Mouse (Mus musculus) heart, adult 11 months (tissue): ENCODE measurements around the gene Ldhb.
"Not testable (repeated sequence)": the region's sequence is repeated elsewhere in the genome, so short reads cannot be mapped to it uniquely, and the experiment has no call there.

Experiments
- DNase-seq: peaks from one replicate; pipeline ENCODE4 v3.0.0; 2022

Ldhb gene

DNA sequence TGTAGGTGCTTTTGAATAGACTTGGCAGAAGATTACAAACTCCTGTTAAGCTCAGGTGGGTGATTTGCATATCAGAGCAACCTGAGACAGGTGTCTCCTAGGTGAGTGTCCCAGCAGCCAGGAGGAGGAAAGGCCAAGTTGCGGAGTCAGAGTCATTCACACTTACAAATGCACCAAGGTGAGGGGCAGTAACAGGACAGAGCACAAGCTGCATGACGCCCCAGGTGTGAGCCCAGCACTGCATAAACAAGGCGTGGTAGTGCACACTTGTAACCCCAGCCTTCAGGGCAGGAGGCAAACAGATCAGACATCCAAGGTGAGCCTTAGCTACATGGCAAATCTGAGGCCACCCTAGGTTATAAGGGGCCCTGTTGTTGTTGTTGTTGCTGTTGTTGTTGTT lies 5.1 kb upstream of the Ldhb start:
- no peak for DNase-seq

DNA sequence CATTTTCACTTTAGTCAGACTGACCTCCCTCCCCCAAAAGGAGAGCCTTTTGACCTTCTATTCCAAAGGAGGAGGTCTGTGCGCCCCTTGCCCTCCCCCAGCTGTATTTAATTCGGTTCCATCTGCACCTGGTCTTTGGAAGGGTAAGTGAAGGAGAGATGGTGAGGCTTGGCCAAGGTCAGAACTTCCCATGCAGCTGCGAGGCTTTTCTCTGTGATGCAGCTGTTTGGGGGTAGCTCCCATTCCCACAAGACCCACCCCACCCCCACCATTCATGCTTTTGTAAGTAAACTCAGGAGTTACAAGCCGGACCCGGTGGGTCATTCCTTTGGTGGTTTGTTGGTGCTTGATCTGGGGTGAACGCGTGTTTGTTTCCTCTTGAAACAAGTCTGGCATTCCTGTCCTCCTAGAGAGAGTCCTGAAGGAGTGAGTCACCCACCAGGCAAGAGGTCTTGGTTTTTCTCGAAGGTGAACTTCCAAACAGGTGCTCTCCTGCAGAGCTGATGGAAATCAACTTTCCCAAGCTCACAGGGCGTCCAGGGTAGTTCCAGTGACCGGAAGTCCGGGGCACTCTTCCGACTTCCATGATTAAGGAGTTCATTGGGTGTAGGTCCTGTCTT lies 3.9 kb upstream of the Ldhb start:
- DNase-seq = no peak

DNA sequence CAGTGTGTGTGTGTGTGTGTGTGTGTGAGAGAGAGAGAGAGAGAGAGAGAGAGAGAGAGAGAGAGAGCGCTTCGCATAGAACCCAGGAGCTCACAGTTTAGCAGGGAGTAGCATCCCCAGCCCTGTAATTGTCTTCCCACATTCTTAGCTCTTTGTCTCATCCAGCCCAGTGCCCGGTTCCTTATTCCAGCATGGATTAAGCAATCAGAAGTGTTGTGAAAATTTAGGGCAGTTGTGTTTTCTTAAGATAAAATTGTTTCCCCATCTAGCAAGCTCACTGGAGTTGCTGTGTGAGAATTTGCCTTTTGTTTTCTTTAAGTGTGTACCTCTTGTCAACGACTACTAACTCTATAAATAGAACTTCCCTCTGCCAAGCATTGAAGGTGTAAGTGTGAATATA lies 906 bp upstream of the Ldhb start:
- DNase-seq = no peak

DNA sequence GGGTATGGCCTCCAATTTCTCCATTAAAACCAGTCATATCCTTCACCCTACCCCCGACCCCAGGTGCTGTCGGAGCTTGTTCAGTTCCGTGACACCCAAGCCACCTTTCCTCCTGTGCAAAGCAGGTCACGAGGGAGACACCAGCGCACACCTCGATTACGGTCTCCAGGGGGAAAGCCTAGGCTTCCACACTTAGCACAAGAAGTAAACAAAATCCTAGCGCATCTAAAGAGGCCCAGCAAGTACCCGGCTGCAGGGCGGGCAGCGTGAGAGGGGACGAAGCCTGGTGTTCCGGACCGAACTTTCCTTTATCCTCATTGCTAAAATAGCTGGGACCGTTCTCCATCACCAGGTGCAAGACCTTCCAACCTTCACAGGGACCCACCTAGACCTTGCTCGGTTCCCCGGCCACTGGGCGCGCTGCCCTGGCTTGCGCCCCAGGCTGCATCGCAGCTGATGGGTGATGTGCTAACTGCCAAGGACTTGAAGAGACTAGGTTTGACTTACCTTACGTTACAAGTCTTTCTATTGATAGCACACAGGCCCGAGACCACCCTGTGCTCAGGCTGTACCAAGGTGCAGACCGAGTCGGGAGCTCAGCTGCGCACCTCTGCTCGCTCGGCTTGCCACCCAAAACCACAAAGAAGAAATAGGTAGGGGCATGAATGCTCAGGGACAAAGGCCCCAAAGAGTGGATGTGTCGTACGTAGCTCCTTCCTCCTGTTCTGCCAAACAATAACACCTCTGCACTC lies 548 bp downstream of the Ldhb start:
- peak; percentile 92 for DNase-seq

DNA sequence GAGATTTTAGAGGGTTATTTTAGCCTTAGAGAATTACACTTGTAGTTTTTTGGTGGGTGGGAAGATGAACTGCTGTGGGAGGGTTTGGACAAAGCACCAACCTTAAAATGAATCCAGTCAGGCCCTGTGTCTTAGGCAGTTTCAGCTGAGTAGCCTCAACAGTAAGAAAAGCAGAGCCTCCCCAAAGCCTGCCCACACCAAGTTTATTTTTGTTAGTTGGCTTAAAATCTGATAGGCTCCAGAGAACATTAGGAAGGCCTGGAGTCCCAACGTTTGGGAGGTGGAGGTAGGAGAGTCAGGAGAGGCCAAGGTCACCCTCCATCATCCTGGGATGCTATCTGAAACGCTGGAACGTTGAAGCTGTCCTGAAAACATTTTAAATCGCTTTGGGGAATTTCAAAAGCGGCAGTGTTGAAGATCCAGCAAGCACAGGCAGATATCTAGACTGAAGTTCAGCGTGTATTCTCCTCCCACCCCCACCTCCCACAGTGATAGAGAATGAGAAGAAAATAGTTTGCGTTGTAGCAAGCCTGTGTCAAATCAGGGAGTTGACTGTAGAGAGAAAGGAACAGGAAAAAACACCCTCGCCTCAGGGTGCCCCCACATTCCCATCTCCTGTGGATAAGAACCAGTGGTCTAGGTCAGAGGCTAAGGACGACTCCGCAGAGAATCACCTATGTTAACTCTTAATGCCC lies 1.3 kb downstream of the Ldhb start:
- DNase-seq = no peak

DNA sequence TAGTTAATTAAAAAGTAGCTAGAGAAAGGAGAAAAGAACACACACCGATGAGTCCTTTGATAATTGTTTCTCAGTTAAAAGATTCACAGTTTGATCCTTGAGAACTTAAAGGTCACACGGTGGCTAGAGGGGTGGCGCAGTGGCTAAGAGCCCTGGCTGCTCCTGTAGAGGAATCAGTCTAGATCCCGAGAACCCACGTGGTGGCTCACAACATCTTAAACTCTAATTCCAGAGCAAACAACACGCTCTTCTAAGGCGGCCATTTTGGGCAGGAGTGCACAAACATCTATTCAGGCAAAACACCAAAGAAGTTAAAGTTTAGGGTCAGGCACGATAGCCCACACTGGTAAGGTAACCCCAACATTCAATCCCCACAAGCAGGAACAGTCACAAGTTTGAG lies 4.2 kb downstream of the Ldhb start:
- DNase-seq = no peak

DNA sequence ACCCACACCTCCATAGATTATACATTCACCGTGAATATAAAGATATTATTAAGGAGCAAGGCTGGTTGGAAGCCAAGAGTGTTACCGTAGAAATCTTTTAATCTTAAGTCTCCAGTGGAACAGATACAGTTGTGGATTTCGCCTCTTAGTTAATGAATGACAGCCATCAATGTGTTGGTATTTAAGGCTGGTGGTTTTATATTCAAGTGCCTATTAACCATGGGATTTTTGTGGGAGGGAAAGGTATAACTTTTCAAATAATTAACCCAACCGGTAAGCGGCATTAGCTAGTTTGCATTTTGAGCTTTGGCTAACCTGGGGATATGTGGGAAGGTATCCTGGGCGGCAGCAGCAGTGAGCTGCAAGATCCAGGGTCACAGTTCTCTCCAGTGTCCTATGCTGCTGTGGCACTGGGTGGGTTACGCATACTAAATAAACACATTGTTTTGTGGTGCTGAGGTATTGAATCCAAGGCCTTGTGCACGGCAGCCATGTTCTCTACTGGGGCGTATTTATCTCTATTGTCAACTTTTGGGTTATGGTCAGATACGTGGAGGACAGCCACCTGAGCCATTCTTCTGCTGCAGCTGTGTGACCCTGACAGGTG lies 5.1 kb downstream of the Ldhb start:
- DNase-seq = peak; percentile 68

DNA sequence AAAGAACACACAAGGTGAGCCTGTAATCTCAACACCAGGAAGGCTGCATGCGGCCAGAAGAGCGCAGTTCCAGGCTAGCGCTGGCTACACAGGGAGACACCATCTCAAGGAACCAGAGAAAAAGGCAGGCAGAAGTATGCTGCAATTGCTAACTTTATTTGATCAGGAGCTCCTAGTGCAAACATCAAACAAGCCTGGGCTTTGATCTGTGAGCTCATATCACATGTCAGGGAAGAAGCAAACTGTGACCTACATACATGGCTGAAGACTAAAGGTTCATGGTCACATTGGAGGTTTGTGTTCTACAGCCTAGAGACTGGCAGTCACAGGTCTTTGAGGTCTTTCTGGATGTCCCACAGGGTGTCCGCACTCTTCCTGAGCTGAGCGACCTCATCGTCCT lies 17.6 kb downstream of the Ldhb start:
- DNase-seq = not testable (repeated sequence)

DNA sequence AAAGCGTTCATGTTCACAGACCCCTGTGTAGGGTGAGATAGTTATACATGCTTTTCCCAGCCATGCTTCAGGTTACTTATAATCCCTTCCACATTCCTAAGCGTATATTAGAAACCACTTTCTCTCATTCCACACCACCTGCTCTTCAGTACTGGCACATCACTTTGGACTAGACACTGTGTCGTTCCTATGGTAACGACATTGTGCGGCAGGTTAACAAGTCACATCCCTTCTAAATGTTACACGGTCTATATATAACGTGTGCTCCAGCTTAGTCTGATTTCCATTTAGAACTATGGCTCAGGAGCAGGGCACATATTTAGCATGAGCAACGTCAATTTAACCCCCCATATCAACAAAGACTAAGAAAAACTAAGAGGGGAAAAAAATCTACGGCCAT lies 20.1 kb downstream of the Ldhb start:
- DNase-seq = no peak

DNA sequence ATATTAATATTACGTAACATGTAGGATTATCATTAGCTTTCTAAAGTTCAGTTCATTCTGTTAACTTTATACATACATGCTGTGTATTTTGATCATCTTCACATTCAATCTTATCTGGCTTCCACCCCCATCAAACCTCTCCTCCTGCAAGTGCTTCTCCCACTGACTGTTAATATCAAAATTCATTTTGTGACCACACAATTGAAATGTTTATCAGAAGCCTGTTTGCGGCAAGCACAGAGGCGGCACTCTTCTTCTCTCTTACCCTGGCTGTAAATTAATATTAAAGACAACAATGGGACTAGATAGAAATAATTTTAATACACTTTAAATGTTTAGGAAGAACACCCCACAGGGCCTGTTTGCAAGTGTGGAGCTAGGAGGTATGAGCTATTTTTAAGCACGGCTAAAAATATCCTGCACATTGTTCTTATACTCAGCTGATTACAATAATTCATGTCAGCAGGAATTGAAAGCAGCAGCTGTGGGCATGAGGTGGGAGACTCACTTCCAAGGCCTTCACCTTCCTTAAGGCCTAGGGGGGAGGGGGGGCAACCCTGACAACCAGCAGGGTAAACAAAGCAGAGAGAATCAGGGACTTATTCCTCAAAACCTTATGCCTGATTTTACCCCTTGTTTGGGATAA lies 22.2 kb downstream of the Ldhb start:
- peak; percentile 84 for DNase-seq

DNA sequence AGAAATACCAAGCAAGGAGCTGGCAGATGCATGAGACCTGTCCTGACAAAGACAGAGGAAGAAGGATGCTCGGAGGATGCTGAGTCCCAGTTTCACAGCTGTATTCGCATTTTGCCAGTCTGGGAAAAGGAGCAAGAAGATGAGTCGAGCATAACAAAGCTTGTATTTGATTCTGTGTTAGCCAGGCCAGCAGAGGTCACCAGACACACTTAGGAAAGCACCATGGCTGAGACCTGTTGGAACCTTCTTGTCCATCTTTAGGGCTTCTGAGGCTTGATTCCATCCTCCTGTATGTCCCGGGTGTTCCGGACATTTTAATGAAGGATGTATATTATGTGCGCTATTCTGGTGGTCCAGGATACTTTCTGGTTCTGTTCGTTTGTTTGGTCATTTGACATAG lies 30.5 kb downstream of the Ldhb start:
- no peak for DNase-seq

DNA sequence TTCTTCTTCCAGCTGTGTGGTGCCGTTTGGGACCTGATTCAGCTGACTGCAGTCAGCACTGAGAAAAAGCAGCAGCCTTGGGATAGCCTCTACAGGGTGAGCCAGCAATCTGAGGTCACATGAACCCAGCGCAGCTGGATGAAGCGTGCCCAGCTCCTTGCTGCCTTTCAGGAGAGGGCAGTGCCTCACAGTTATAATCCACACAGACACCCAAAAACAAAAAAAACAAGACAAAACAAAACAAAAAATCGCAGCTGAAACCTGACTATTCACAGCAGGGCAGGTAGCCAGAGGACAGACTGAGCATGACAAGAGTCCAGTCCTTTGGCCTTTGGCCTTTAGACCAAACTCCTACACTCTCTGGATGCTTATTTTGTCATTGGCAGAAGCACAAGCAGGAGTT lies 35.0 kb downstream of the Ldhb start, which contains the start of gene Gys2:
Gene Gys2 (minus strand): TSS at position 309 of the 403 bp plus-strand sequence.
- peak; percentile 68 for DNase-seq

DNA sequence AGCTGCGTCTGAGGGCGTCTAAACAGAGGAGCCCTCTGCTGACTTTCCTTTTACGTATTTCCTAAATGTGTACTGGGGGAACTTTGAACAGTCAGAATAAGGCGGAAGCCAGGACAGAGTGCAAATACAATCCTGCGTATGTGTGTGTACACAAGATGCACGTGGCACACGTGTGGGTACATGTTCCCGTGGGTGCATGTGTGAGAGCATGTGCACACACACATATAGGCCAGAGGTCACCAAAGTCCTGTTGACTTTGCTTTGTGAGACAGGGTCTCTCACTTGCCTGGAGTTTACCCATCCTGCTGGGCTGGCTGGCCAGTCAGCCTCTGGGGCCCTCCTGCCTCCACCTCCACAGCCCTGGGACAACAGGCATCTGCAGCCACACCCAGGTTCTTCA lies 36.6 kb downstream of the Ldhb start:
- peak; percentile 51 for DNase-seq

DNA sequence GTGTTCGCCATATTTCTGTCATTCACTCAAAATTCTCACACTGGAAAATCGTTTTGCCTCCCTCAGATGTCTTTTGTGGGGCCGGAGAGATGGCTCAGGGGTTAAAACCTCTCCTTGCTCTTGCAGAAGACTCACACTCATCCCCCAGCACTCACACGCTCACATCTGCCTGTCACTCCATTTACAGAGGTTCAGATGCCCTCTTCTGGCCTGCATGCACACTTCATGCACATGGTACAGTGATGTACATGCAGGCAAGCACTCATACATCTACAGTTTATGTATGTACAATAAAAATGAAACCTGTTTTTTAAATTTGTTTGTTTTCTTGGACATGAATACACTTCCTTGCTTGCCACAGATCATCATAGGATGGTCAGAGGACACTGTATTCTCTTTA lies 38.2 kb downstream of the Ldhb start:
- peak; percentile 44 for DNase-seq

DNA sequence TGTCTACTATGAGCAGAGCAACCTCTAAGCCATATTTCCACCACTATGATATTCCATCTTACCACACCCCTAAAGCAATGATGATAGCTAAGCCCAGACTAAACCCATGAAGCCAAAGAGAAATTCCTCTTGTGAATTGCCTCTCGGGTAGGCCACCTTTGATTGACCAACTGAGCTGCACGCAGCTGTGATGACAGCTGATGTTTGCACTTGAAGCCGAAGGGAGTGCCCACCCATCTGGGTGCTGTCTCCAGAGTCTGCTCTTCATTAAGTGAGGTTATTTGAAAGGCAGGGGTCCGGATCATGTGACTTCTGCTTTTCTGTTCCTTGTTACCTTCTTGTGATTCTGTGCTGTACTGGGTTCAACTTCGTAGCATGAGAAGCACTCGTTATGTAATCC lies 45.6 kb downstream of the Ldhb start:
- peak; percentile 37 for DNase-seq

DNA sequence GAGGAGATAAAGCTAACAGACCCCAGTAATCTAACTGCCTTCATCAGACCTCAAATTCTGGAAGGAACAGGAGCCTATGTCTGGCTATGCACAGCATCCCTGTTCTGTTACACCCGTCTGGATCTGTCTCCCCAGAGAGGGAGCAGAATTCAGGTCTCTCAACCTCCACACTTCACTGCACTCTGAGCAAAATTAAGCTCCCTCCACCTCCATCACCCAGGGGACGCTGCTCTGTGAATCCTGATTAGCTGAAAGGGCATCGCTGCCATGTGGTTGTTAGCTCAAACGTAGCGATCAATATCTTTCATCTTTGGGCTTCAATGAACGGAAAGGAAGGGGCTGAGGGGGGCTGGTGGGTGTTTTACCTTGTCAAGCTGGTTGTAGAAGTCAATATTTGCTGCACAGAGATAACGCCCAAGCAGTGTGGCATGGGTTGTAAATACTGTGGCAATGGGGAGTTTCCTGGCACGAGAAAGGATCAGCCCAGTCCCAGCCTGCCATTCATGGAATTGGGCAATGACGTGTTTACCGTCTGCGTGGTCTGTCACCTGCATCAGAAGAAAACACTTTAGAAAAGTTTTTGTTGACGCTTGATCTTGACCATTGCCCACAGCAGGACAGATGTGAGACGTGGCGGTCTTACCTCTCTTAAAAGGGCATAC lies 48.6 kb downstream of the Ldhb start:
- no peak for DNase-seq

DNA sequence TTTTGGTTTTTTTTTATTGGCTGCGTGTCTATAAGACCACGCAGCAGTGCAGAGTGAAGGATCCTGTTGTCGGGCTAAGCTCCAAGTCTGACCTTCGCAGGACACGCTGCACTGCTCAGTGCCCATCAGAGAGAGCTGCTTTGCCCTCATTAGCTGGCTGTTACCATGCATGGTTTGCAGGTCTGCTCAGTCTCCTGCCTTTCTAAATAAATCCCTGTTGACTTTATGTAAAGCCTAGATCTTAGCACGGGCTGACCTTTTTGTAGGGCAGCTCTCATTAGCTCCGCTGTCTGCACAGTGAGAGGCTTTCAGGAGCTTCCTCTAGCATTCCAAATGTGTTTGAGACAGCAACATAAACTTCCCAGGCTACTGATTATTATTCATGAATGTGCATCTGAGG lies 49.7 kb downstream of the Ldhb start:
- no peak for DNase-seq

DNA sequence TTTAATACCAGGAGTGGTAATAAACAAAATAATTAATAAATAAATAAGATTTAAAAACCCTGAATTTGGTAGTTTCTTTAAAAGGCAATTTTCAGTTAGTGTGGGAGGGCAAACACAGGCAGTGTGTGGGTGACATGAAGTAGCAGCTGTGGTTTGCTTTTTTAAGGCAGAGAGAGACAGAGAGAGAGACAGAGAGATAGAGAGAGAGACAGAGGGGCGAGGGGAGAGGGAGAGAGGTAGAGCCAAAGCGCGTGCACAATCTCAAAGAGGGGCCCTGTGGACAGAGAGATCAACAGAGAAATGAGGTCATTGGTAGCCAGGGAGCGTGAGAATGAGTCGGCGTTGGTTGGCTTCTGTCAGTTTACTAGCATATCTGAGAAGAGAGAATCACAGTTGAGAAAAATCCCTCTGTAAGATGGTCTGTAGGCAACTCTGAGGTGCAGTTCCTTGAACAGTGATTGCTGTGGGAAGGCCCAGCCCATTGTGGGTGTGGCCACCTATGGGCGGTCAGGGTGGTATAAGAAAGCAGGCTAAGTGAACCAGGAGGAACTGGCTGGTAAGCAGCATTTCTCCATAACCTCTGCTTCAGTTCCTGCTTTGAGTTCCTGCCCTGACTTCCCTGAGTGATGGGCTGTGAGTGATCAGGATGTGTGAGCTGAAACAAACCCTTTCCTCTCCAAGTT lies 52.3 kb downstream of the Ldhb start:
- DNase-seq = no peak

DNA sequence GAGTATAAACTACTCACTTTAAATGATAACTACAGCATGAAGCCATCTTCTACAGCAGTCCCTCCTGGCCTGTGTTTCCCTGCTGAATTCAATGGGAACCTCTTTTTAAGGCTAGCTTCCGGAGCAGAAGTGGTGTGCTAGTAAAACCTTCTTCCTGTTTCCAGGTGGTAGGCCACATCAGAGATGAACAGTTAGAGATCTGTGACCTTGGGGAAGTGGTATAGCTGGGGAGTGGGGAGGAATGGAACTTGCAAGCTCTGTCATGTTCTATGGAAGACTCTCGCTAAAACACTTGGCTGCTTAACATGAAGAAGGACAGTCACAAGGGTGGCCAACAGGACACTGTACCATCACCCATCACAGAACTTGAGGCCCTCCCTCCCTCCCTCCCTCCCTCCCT lies 54.4 kb downstream of the Ldhb start:
- no peak for DNase-seq

DNA sequence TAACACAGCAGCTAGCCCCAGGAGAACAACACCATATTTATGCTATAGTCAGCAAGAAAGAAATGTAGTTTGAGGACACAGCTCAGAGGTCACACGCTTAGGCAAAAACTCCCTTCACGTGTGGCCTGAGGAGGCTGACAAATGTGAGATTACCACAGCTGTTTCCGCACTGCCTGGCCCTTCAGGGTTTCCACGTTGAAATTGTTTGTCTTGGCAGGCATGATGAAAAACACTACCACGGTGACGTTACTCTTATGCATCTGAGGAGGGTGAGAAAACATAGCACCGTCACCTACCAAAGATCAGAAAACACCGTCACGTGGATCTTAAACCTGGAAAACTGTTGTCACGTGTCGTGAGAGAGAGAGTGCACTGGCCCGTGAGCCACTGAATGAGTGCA lies 56.4 kb downstream of the Ldhb start:
- peak; percentile 91 for DNase-seq
